Mouse (Mus musculus) neural tube, embryonic 11.5 days (tissue): Measurements from ENCODE around the gene Serping1. TPM values are rescaled to one million over a fixed set of nuclear protein-coding genes. Genes with fewer than 3 reads are reported as not detected.

Experiments
- ATAC-seq: fragments of 200-750 bp; cut with Nextera tagmentation; 2 replicates; pipeline ENCODE4 v1.8.0; 2017; ENCODE audit warnings: moderate number of reproducible peaks, mild to moderate bottlenecking, moderate TSS enrichment, moderate library complexity; ENCODE audit not compliant: insufficient read depth, low FRiP score, low TSS enrichment
- DNase-seq: peaks from one replicate; pipeline ENCODE4 v3.0.0-alpha.2; 2015; ENCODE audit warnings: low spot score
- H3K27ac ChIP-seq: fragments of 300-500 bp; sonication (generic); 2 replicates; pipeline ENCODE4 v1.5.1; 2014; ENCODE audit warnings: low read depth, mild to moderate bottlenecking, low read length
- H3K27me3 ChIP-seq: fragments of 300-500 bp; sonication (generic); 2 replicates; pipeline ENCODE4 v1.6.1; 2014; ENCODE audit warnings: mild to moderate bottlenecking, low read length, mixed read lengths; ENCODE audit not compliant: control insufficient read depth, insufficient read depth
- H3K36me3 ChIP-seq: fragments of 300-500 bp; sonication (generic); 2 replicates; pipeline ENCODE4 v1.6.1; 2014; ENCODE audit warnings: mild to moderate bottlenecking, low read length, moderate library complexity, mixed read lengths; ENCODE audit not compliant: control insufficient read depth, insufficient read depth
- H3K4me1 ChIP-seq: fragments of 300-500 bp; sonication (generic); 2 replicates; pipeline ENCODE4 v1.6.1; 2014; ENCODE audit warnings: low read length, mixed read lengths; ENCODE audit not compliant: control insufficient read depth, insufficient read depth
- H3K4me2 ChIP-seq: fragments of 300-500 bp; sonication (generic); 2 replicates; pipeline ENCODE4 v1.6.1; 2014; ENCODE audit warnings: low read depth, mild to moderate bottlenecking, moderate library complexity
- H3K4me3 ChIP-seq: fragments of 300-500 bp; sonication (generic); 2 replicates; pipeline ENCODE4 v1.5.1; 2014; ENCODE audit warnings: low read depth, low read length
- H3K9ac ChIP-seq: fragments of 300-500 bp; sonication (generic); 2 replicates; pipeline ENCODE4 v1.6.1; 2014; ENCODE audit warnings: mild to moderate bottlenecking, low read length
- H3K9me3 ChIP-seq: fragments of 300-500 bp; sonication (generic); 2 replicates; pipeline ENCODE4 v1.6.1; 2016; ENCODE audit warnings: low read length; ENCODE audit not compliant: control insufficient read depth
- WGBS: fragments of 180-500 bp; shearing (Covaris S2); extraction: QIAGEN DNeasy Blood & Tissue Kit; methylation state at CpG from one replicate; pipeline ENCODE4 v1.1.7; 2014; 5-methylcytosine and 5-hydroxymethylcytosine counted together
- polyA plus RNA-seq: library from polyadenylated mRNA; unstranded; fragments of >200 nt; fragmentation: Nextera tagmentation; extraction: Ambion mirVana; gene quantifications from 2 replicates; pipeline ENCODE4 v1.2.1, GENCODE M21; 2014

Gene Serping1
- polyA plus RNA-seq, 1 experiment from 2014 or later, result 31.9 TPM

DNA sequence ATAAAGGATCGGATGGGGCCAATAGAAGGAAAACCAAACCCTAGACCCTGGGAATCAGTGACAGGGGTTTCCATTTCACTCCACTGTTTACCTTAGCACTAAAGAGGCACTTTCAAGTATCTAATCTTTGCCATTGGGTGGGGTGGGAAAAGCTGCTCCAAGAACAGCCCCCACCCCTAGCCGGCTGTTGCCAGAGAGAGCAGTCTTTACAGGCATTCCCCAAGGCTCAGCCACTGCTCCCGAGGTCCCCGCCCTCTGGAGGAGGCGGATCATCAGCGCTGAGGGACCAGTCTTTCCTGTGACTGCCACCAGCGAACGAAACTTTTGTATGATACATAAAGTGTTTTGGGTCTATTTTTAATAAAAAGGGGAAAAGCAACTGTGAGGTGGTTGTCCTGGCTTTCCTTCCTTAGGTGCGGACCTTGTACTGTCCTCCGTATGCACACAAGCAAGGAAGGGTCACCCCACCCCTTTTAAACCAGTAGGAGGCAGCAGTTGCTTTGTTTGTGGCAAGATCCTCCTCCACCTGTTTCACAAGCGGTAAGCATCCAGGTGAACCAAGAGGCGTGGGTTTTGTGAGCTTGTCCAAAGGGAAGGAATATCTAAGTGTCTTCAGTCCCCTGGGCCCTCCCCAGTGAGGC is 36.9 kb downstream of the Serping1 start:
- 1% methylated on average over 12 of the region's 12 CpGs for WGBS
- Histone ChIP-seq H3K36me3 (0 out of 2 replicates have a peak, but pooled peaks cover 3% of the 10 kb centered on the region), H3K4me2 (peak overlapping the region; percentile 31), H3K9ac (peak overlapping the region; percentile 36; the same call in 1 of the 2 replicates), H3K27me3 (no peaks in the 10 kb centered on the region), H3K4me1 (peaks cover 59% of the 10 kb centered on the region), H3K4me3 (peak overlapping the region; percentile 15; the same call in 1 of the 2 replicates), H3K9me3 (no peaks in the 10 kb centered on the region), H3K27ac (0 out of 2 replicates have a peak overlapping the region, but pooled peaks have one; percentile 44)
- DNase-seq (peak; percentile 54), ATAC-seq (no peak)

GRCm38 (mm10) chr2:84737451-84737925 is 37.8 kb downstream of the Serping1 start:
- H3K36me3 ChIP-seq, result 0 out of 2 replicates have a peak, but pooled peaks cover 3% of the 10 kb centered on the region
- no peaks in the 10 kb centered on the region for H3K27me3 ChIP-seq
- H3K9me3 ChIP-seq, result no peaks in the 10 kb centered on the region
- ATAC-seq (peak; percentile 20; the same call in 1 of the 2 replicates), DNase-seq (peak; percentile 63)
- peak overlapping the region; percentile 31 for H3K4me2 ChIP-seq
- peak overlapping the region; percentile 1; the same call in 1 of the 2 replicates for H3K4me3 ChIP-seq
- 9% methylated on average over 8 of the region's 8 CpGs for WGBS
- peak overlapping the region; percentile 60 for H3K27ac ChIP-seq
- peak overlapping the region; percentile 36 for H3K9ac ChIP-seq
- peaks cover 59% of the 10 kb centered on the region for H3K4me1 ChIP-seq

DNA sequence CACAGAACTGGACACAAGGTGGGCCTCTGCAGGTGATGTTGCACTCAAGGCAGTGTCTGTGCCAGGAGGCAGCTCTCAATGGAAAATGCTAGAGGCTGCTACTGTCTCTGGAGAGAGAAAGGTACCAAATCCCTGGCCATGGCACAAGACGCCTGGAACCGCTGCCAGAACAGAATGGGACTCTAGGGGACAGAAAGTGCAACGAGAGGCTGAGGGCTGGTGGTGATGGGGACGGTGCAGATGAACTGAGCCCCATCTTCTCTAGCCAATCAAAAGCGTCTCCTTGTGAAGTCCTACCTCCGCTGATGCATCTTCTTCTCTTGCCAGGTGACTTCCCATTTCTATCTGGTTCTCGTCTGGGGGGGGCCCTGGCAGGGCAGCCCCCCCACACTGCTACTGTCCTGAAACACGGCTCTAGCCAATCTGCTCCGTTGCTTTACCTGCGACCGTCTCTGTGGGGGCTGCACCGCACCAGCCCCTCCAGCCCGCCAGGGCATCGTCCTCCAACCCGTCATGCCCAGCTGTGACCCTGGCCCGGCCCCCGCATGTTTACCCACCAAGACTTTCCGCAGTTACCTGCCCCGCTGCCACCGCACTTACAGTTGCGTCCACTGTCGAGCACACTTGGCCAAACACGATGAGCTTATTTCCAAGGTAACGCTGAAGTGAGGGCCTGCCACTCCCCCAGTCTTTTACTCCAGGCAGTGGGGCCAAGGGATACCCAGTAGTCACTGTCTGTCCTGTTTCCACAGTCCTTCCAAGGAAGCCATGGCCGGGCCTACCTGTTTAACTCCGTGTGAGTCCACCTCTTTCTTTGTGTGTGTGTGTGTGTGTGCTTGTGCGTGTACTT is 38.7 kb downstream of the Serping1 start:
- ATAC-seq, result no peak
- H3K4me3 ChIP-seq, result 0 out of 2 replicates have a peak overlapping the region, but pooled peaks have one; percentile 9
- no peak overlapping the region for H3K27ac ChIP-seq
- 0 out of 2 replicates have a peak overlapping the region, but pooled peaks have one; percentile 30 for H3K9ac ChIP-seq
- no peaks in the 10 kb centered on the region for H3K27me3 ChIP-seq
- peaks cover 54% of the 10 kb centered on the region for H3K4me1 ChIP-seq
- no peaks in the 10 kb centered on the region for H3K9me3 ChIP-seq
- 7% methylated on average over 27 of the region's 27 CpGs for WGBS
- peak overlapping the region; percentile 74 for H3K4me2 ChIP-seq
- DNase-seq, result peak; percentile 37
- H3K36me3 ChIP-seq, result 0 out of 2 replicates have a peak, but pooled peaks cover 3% of the 10 kb centered on the region

DNA sequence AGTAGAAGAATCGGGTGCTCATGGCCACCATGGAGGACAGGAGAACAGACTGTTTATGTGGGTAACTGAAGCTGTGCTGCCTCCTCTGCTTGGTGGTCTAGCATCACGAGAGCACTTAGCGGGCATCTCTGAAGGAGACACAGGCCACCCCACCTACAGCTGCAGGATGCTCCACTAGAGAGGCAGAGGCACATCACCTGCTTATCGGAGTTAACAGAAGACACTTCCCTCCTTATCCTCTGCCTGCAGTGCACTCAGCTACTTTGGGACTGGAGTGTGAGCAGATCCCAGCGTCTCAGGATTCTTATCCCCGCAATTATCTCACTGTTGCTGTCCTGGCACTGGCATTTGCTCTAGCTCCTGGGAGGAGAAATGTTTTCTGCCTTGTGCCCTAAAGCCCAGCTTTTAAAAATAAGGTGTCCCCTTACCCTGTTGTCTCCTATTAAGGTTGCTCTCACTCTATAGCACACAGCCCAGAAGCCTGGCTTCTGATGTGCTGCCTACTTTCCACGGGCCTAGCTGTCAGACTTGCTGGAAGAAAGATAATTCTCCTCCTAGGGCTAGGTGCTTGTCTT is 39.8 kb downstream of the Serping1 start:
- H3K4me2 ChIP-seq, result peak overlapping the region; percentile 74
- 0 out of 2 replicates have a peak, but pooled peaks cover under 1% of the 10 kb centered on the region for H3K36me3 ChIP-seq
- peak overlapping the region; percentile 47 for H3K4me3 ChIP-seq
- DNase-seq (peak; percentile 21), ATAC-seq (no peak)
- 24% methylated on average over 7 of the region's 7 CpGs for WGBS
- H3K4me1 ChIP-seq, result peaks cover 43% of the 10 kb centered on the region
- no peaks in the 10 kb centered on the region for H3K27me3 ChIP-seq
- H3K9me3 ChIP-seq, result no peaks in the 10 kb centered on the region
- peak overlapping the region; percentile 80 for H3K9ac ChIP-seq
- peak overlapping the region; percentile 31; the same call in 1 of the 2 replicates for H3K27ac ChIP-seq

DNA sequence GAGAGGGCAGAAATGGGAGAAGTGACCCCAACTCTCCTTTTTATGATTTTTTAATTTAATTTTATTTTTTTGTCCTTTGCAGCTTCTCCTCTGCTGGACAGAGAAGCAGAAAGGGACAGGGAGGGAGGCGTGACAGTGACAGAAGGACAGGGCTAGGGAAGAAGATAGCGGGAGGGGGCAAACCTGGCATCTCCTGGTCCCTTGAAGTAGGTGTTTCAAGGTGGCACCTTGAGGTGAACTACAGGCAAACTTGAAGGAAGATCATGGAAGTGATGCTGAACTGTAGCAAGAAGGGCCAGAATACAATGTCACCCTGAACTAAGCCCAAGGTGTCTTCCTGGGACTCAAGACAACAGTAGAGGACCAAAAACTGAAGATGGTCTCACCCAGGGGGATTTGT is 40.3 kb downstream of the Serping1 start:
- Histone ChIP-seq H3K27ac (peak overlapping the region; percentile 31; the same call in 1 of the 2 replicates), H3K9ac (peak overlapping the region; percentile 80), H3K9me3 (no peaks in the 10 kb centered on the region), H3K4me1 (peaks cover 39% of the 10 kb centered on the region), H3K4me2 (peak overlapping the region; percentile 74), H3K36me3 (no peaks in the 10 kb centered on the region), H3K4me3 (peak overlapping the region; percentile 47), H3K27me3 (no peaks in the 10 kb centered on the region)
- DNase-seq, result no peak
- 0% methylated on average over 2 of the region's 2 CpGs for WGBS
- ATAC-seq, result no peak

DNA sequence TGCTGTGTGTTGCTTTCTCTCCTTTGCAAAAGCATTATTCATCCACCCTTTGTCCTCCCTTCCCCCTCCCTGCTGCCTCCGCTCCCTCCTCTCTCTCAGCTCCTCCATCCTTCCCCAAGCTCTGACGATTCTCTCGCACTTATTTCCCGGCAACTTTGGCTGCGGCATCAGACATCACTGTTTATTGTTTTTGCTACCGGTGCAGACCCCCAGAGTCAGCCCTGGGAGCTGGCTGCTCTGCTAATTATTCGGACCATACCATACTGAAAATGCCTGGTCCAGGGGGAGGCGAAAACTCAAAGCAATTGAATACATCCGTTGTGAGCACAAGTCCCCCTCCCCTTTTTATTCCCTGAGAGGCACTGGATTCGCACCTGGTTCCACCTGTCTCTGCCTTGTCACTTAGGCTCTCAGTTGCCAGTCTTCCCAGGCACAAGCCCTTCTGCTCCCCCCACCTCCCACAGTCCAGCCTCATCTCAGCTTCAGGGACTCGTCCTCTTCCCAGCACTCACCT is 40.8 kb downstream of the Serping1 start:
- peak; percentile 66 for DNase-seq
- peaks cover 35% of the 10 kb centered on the region for H3K4me1 ChIP-seq
- peak overlapping the region; percentile 35; the same call in 1 of the 2 replicates for H3K27ac ChIP-seq
- H3K9me3 ChIP-seq, result no peaks in the 10 kb centered on the region
- no peaks in the 10 kb centered on the region for H3K36me3 ChIP-seq
- ATAC-seq, result peak; percentile 32
- 0% methylated on average over 11 of the region's 11 CpGs for WGBS
- H3K4me3 ChIP-seq, result peak overlapping the region; percentile 47
- H3K4me2 ChIP-seq, result peak overlapping the region; percentile 74
- no peaks in the 10 kb centered on the region for H3K27me3 ChIP-seq
- peak overlapping the region; percentile 80 for H3K9ac ChIP-seq

DNA sequence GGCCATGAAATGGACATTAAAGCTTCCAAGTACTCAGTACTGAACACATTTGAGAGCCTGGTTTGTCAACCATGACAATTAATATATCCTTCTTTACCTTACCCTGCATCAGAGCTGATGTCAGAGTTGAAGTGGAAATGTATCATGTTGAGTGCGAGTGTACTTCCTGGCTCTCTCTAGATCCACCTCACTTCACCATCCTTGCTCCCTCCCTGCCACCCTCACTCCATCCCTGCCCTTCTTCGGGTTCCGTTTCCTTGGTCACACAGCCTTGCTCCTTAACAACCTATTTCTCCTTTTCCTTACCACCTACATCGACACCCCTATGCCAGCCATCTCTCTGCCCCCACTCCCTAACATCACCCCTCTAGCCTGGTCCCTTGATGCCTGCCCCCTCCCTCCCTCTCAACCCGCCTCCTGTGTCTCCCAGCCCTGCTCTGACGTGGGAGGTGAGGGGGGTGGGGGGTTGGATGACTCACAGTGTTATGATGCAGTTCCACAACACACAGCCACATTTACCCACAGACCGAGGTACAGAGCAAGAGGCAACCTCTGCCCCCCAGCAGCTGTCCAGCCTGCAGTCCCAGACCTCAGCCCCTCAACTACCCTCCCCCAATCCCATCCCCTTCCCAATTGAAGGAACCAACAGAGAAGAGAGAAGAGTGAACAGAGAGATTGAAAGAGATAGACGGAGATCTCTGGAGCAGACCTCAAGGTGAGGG is 41.5 kb downstream of the Serping1 start, which contains the start of gene Ypel4:
TSS of gene Ypel4 (plus strand) at position 480 of the 722 bp plus-strand sequence.
- Histone ChIP-seq H3K27ac (peak within 1 kb of the TSS; percentile 35), H3K4me3 (peak within 1 kb of the TSS; percentile 47), H3K36me3 (no peaks in the 10 kb centered on the region), H3K4me1 (peaks cover 31% of the 10 kb centered on the region), H3K9ac (peak within 1 kb of the TSS; percentile 80), H3K27me3 (no peaks in the 10 kb centered on the region), H3K9me3 (no peaks in the 10 kb centered on the region), H3K4me2 (peak within 1 kb of the TSS; percentile 74)
- ATAC-seq (peak; percentile 52), DNase-seq (peak; percentile 68)
- 7% methylated on average over 8 of the region's 8 CpGs for WGBS
